Mouse (Mus musculus) granulocyte monocyte progenitor cell, adult 5-6 weeks (primary cell): ENCODE results near the gene Trpc5os. TPM values are rescaled to one million over a fixed set of nuclear protein-coding genes. Genes with fewer than 3 reads are reported as not detected.
A peak's percentile ranks its signal among the peaks of the same experiment; 100 is the strongest.

Experiments
- ATAC-seq: replicated peaks from 2 replicates; pipeline ENCODE4 v1.8.0; 2016; ENCODE audit warnings: mild to moderate bottlenecking, moderate TSS enrichment, inconsistent platforms; ENCODE audit not compliant: poor library complexity, severe bottlenecking
- total RNA-seq, 2 experiments: library from RNA; stranded (forward) in 1 of 2; stranded (reverse) in 1 of 2; fragments of 200-712, 200-1000 nt in 1 of 2; fragments of >200 nt in 1 of 2; fragmentation: Nextera tagmentation in 1 of 2; gene quantifications; 2 replicates each; pipeline ENCODE4 v1.2.3; 2014 to 2017

The Trpc5os gene
- not detected in 2 replicates for total RNA-seq (2014; fragmentation: Nextera tagmentation)
- not detected in 2 replicates for total RNA-seq (2017)

DNA sequence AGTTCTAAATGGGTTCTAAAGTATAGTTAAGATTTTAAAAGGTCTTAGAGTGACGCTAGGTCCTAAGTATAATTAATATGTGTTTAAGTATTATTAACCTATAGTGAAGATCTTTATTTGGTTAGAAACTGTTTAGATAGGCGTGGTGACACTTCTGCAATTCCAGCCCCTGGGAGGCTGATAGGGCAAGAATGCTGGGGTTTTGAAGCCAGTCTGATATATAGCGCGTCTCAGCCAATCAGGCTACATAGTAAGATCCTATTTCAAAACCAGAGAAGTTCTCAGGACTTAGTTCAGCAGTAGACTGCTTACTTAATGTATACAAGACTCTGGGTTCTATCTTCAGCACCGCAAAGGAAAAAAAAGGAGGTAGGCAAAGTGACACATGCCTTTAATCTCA lies at the start of gene Trpc5os:
Trpc5os (plus strand) TSS at position 301 of the 400 bp plus-strand sequence.
- no peak for ATAC-seq

DNA sequence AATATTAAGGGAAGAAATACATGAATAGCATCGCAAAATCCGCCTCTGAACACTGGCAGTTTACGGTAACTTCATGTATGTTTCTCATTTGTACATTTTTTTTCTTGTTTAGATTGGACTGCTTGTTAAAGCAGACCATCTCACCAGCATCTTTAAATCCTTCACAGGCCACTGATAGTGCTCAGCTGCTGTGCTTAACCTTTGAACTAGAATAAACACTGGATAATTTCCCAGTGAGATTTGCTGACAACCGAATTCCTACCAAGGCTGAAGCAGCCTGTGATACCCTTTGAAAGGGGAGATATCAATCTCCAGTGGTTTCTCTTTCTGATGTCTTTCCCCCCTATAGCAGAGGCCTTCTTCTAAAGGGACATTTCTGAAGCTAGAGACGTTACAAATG lies 48.3 kb upstream of the Trpc5os start:
- ATAC-seq = no peak

DNA sequence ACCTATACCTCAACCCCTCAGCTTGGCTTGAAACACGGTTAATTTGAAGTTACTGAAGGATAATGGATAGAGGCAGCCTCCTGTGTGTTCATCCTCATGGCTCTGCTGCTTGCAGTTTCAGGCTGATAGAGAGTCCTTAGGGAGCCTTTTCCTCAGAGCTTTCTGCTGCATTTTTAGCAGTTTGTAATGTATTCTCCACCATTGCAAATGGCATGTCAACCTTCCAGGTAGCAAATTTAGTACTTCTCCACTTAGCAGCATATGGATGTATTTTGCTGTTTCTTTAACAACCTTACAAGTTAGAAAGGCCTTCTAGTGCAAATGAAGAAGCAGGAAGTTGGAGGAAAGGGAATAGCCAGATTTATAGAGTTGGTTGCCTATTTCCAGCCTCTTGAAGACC lies 36.1 kb upstream of the Trpc5os start:
- no peak for ATAC-seq

DNA sequence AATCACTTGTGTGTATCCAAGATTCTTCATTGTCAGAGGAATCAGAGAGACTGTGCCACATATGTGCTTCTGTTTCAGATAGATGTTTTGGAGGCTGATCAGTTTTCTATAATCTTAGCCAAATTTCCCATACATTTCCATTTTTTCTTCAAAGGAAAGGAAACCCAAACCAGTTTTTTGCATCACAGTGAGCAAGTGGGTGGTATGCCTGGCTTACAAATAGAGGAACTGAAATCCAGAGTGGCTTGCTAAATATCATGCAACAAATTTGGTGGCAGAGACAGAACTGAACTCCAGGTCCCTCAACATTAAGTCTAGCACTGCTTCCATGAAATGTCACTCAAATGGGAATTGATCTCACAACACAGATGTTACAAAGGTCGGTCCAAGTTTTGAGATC lies 35.3 kb upstream of the Trpc5os start:
- peak; percentile 61 for ATAC-seq

DNA sequence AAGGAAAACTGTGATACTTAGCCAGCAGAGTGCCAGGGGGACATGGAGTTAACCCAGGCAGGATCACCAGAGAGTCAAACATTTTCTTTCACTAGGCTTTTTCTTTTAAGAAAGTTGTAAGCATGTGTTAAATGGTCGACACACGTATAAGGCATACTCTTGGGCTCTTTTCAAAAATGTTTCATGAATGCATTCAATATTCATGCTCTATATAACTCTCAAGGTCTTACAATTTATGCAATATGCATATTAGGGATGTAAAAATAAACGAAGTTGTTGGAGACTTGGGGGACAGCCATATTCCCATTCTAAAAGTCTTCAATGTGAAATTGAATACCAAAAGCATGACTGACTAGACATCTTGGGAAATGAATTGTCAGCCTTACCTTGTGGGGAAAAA lies 32.5 kb upstream of the Trpc5os start:
- no peak for ATAC-seq

DNA sequence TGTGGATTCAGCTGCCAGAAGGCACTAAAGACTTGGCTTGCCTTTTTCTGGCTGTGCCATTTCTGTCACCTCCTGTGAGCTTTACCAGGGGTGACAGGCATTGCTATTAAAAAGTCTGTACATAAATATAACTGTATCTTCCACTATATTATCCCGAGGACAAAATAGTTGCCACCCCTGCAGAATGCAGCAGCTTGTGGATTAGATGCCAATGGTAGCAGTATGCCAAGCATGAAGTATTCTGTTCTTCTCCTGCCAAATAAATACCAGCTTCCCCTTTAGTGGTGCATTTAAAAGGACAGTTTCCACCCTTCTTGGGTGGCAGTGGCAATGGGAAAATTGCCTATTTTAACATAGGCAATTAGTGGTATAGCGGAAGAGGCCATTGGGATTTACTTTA lies 8.0 kb downstream of the Trpc5os start:
- no peak for ATAC-seq

DNA sequence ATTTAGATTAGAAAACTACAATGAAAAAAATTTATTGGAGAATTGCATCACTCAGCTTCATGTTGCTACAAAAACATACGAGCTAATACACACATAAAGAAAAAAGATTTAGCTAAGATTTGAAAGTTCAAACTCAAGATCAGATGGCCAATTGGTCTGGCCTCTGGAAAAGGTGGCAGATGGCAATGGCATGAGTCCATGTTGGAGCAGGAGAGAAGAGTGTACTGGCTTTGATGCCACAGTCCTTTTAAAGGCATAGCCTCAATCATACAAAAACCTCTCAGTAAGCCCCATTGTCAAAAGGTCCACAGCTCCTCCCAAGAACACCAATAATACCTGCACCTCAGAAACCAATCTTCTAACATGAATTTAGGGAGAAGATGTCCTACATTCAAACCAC lies 35.0 kb downstream of the Trpc5os start:
- ATAC-seq = no peak

DNA sequence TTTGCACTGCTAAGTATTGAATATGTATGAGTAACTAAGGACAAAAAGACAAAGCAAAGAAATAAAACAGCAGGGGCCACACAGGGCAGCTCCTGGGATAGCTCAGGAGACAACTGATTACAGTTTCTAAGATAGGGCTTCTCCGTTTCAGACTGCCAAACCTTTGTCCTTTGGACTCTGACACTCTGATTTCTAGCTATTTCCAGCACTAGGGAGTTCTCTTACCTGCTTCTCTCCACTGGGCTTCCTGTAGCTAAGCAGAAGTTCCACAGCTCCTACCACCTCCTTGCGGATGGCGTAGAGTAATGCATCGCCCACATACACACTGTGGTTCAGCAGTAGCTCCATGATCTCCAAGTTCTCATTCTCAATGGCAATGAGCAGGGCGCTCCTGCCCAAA lies 66.9 kb downstream of the Trpc5os start:
- ATAC-seq = no peak

DNA sequence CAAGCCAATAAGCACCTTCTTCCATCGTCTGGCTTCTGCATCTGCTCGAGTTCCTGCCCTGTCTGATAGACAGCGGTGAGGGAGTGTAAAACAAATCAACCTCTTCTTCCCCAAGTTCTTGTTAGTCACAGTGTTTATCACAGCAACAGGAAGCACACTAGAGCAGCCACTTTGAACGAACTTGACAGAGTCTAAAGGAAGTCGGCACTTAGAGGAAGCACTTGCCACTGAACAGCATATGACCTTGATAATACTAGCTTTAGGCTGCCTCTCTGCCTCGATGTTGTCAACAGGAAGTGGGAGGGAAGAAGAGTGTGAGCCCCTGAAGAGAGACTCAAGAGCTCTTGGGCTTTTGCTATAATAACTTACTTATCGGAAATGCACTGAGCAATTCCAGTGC lies 69.7 kb downstream of the Trpc5os start:
- ATAC-seq = 0 out of 2 replicates have a peak, but pooled peaks have one; percentile 17

Other genes starting within 250 kb of the Trpc5os start
- gene Alg13, start 138.8 kb upstream of the Trpc5os start, total RNA-seq (2014; fragmentation: Nextera tagmentation) = 17.2 and 25.4 TPM in 2 replicates
- 6.5 and 13.3 TPM in 2 replicates for gene Alg13, start 138.8 kb upstream of the Trpc5os start, total RNA-seq (2017)
- not detected in 2 replicates for gene Trpc5, start 231.6 kb downstream of the Trpc5os start, total RNA-seq (2014; fragmentation: Nextera tagmentation)
- gene Trpc5, start 231.6 kb downstream of the Trpc5os start, total RNA-seq (2017) = not detected in 2 replicates
- not detected in 2 replicates for gene Rtl4, start 232.3 kb downstream of the Trpc5os start, total RNA-seq (2014; fragmentation: Nextera tagmentation)
- gene Rtl4, start 232.3 kb downstream of the Trpc5os start, total RNA-seq (2017) = not detected in 2 replicates